In the genomic region with DNA sequence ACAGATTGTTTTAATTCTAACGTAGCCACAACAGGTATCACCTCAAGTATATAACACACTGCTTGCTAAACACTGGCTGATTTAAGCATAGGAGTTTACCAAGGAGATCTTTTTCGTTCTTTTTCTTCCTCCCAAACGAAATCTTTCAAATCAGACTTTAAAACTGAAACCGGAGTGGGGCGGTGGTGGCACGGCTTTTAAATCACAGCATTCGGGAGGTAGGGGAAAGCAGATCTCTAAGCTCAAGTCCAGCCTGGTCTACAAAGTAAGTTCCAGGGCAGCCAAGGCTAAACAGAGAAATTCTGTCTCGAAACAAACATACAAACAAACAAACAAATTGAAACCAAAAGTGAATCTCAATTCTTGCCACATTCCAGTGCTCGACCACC, we compare ENCODE assay signal across 8 mouse cellular contexts. TPM values are rescaled to one million over a fixed set of nuclear protein-coding genes. Genes with fewer than 3 reads are reported as not detected.
A peak's percentile ranks its signal among the peaks of the same experiment; 100 is the strongest.
DNase-seq lines count a peak whose midpoint lies in the region; ATAC-seq lines count a peak whose summit lies in the region.

No protein-coding gene starts in this region.

- H3K9ac ChIP-seq in heart, embryonic 13.5 days: peak overlapping the region; percentile 96

- H3K4me3 ChIP-seq in heart, embryonic 13.5 days: peak overlapping the region; percentile 96
- peak overlapping the region; percentile 88 for H3K4me3 ChIP-seq in hindbrain, embryonic 10.5 days
- peak overlapping the region; percentile 91 for H3K4me3 ChIP-seq in midbrain, embryonic 10.5 days

- whole genome bisulfite sequencing in heart, embryonic 13.5 days: 8% methylated on average over 9 of the region's 9 CpGs
- WGBS in hindbrain, embryonic 10.5 days: 23% methylated on average over 9 of the region's 9 CpGs
- 19% methylated on average over 9 of the region's 9 CpGs for WGBS in midbrain, embryonic 10.5 days

- intact Hi-C loops in heart, postnatal 14 days (cut with DNase I): loop anchor here (2.0 to 5.0 kb wide), 3 partner anchors 38 to 303 kb away; no protein-coding TSS in a partner anchor

- peaks cover 37% of the 10 kb centered on the region for H3K4me1 ChIP-seq in heart, embryonic 13.5 days
- peaks cover 25% of the 10 kb centered on the region for H3K4me1 ChIP-seq in hindbrain, embryonic 10.5 days (replicated peaks)
- peaks cover 28% of the 10 kb centered on the region for H3K4me1 ChIP-seq in midbrain, embryonic 10.5 days

- no peak for DNase-seq in heart, postnatal 14 days
- peak; percentile 36 for DNase-seq in NIH3T3 (ENCODE audit: low read depth)
- no peak for DNase-seq in hindbrain, embryonic 10.5 days (ENCODE audit: low spot score)
- DNase-seq in midbrain, embryonic 10.5 days (ENCODE audit: low spot score): peak; percentile 14
- no peak for DNase-seq in ovary, postnatal 14 days (ENCODE audit: low spot score)
- DNase-seq in layer of hippocampus, adult 9-10 months (ENCODE audit: low spot score): no peak

- no peaks in the 10 kb centered on the region for H3K36me3 ChIP-seq in heart, embryonic 13.5 days
- H3K36me3 ChIP-seq in hindbrain, embryonic 10.5 days: no peaks in the 10 kb centered on the region
- H3K36me3 ChIP-seq in midbrain, embryonic 10.5 days: no peaks in the 10 kb centered on the region

- no peaks in the 10 kb centered on the region for H3K27me3 ChIP-seq in heart, embryonic 13.5 days (replicated peaks)
- H3K27me3 ChIP-seq in hindbrain, embryonic 10.5 days (ENCODE audit: insufficient read depth, poor library complexity, severe bottlenecking): peaks cover 9% of the 10 kb centered on the region; the same call in 1 of the 2 replicates
- H3K27me3 ChIP-seq in midbrain, embryonic 10.5 days (ENCODE audit: low read depth, poor library complexity, severe bottlenecking): peaks cover 14% of the 10 kb centered on the region

- H3K9me3 ChIP-seq in heart, embryonic 13.5 days: no peaks in the 10 kb centered on the region
- no peaks in the 10 kb centered on the region for H3K9me3 ChIP-seq in hindbrain, embryonic 10.5 days
- peaks cover 5% of the 10 kb centered on the region; the same call in 1 of the 2 replicates for H3K9me3 ChIP-seq in midbrain, embryonic 10.5 days (replicated peaks)

- H3K4me2 ChIP-seq in heart, embryonic 13.5 days: peak overlapping the region; percentile 88

- H3K27ac ChIP-seq in heart, embryonic 13.5 days (replicated peaks): peak overlapping the region; percentile 88
- peak overlapping the region; percentile 94 for H3K27ac ChIP-seq in hindbrain, embryonic 10.5 days
- H3K27ac ChIP-seq in midbrain, embryonic 10.5 days (replicated peaks): peak overlapping the region; percentile 92

- no peak for ATAC-seq in heart, embryonic 13.5 days (ENCODE audit: extremely low read depth, insufficient number of reproducible peaks, low FRiP score, low TSS enrichment)
- ATAC-seq in erythroid progenitor cell, adult 5-6 weeks (replicated peaks; ENCODE audit: low FRiP score, poor library complexity, severe bottlenecking): no peak

RNA-seq across cellular contexts. Expression of a gene that starts 1.1 kb away (rescaled TPM):
- 57.2 and 60.4 TPM in 2 replicates for polyA plus RNA-seq in heart, embryonic 13.5 days (2015; fragmentation: Nextera tagmentation; extraction: Ambion mirVana)
- total RNA-seq in heart, postnatal 14 days (2021): 10 to 100 TPM; 38.8 to 39.5 TPM
- polyA plus RNA-seq in hindbrain, embryonic 10.5 days (2016; fragmentation: Nextera tagmentation; extraction: Ambion mirVana): 85.7 and 89.3 TPM in 2 replicates
- polyA plus RNA-seq in midbrain, embryonic 10.5 days (2016; fragmentation: Nextera tagmentation; extraction: Ambion mirVana): 75.8 and 88.2 TPM in 2 replicates
- 101 and 118 TPM in 2 replicates for total RNA-seq in erythroid progenitor cell, adult 5-6 weeks (2015; ENCODE audit: low replicate concordance)
- 128 and 160 TPM in 2 replicates for total RNA-seq in erythroid progenitor cell, adult 5-6 weeks (2017; ENCODE audit: low replicate concordance)

RNA-seq across cellular contexts. Expression of a gene that starts 28.0 kb away (rescaled TPM):
- 121 and 127 TPM in 2 replicates for polyA plus RNA-seq in heart, embryonic 13.5 days (2015; fragmentation: Nextera tagmentation; extraction: Ambion mirVana)
- 10 to 100 TPM; 49.1 to 49.9 TPM for total RNA-seq in heart, postnatal 14 days (2021)
- 212 and 259 TPM in 2 replicates for polyA plus RNA-seq in hindbrain, embryonic 10.5 days (2016; fragmentation: Nextera tagmentation; extraction: Ambion mirVana)
- 248 and 283 TPM in 2 replicates for polyA plus RNA-seq in midbrain, embryonic 10.5 days (2016; fragmentation: Nextera tagmentation; extraction: Ambion mirVana)
- total RNA-seq in erythroid progenitor cell, adult 5-6 weeks (2015; ENCODE audit: low replicate concordance): 33.5 and 68.3 TPM in 2 replicates
- total RNA-seq in erythroid progenitor cell, adult 5-6 weeks (2017; ENCODE audit: low replicate concordance): 29.4 and 40.6 TPM in 2 replicates

RNA-seq across cellular contexts. Expression of a gene that starts 40.6 kb away (rescaled TPM):
- 25.9 and 27.0 TPM in 2 replicates for polyA plus RNA-seq in heart, embryonic 13.5 days (2015; fragmentation: Nextera tagmentation; extraction: Ambion mirVana)
- total RNA-seq in heart, postnatal 14 days (2021): 10 to 100 TPM; 17.9 to 19.4 TPM
- polyA plus RNA-seq in hindbrain, embryonic 10.5 days (2016; fragmentation: Nextera tagmentation; extraction: Ambion mirVana): 28.4 and 28.7 TPM in 2 replicates
- polyA plus RNA-seq in midbrain, embryonic 10.5 days (2016; fragmentation: Nextera tagmentation; extraction: Ambion mirVana): 24.0 and 27.0 TPM in 2 replicates
- total RNA-seq in erythroid progenitor cell, adult 5-6 weeks (2015; ENCODE audit: low replicate concordance): 15.1 and 15.9 TPM in 2 replicates
- total RNA-seq in erythroid progenitor cell, adult 5-6 weeks (2017; ENCODE audit: low replicate concordance): 18.0 and 28.1 TPM in 2 replicates

Comparison
In these comparisons a context has a peak if more than half of its experiments do, and no peak if none do; other contexts are left out.
1. DNase-seq: peak in NIH3T3 (single experiment) and midbrain, embryonic 10.5 days (single experiment); none in heart, postnatal 14 days (0 of 2), hindbrain, embryonic 10.5 days (single experiment), ovary, postnatal 14 days (single experiment) and layer of hippocampus, adult 9-10 months (single experiment).
2. Peak in every context shown above with its lines, with median percentiles within 50 percentile points of each other: H3K27ac ChIP-seq and H3K4me3 ChIP-seq.